Mouse (Mus musculus): ENCODE data around the gene Vav3.

The Vav3 gene

DNA sequence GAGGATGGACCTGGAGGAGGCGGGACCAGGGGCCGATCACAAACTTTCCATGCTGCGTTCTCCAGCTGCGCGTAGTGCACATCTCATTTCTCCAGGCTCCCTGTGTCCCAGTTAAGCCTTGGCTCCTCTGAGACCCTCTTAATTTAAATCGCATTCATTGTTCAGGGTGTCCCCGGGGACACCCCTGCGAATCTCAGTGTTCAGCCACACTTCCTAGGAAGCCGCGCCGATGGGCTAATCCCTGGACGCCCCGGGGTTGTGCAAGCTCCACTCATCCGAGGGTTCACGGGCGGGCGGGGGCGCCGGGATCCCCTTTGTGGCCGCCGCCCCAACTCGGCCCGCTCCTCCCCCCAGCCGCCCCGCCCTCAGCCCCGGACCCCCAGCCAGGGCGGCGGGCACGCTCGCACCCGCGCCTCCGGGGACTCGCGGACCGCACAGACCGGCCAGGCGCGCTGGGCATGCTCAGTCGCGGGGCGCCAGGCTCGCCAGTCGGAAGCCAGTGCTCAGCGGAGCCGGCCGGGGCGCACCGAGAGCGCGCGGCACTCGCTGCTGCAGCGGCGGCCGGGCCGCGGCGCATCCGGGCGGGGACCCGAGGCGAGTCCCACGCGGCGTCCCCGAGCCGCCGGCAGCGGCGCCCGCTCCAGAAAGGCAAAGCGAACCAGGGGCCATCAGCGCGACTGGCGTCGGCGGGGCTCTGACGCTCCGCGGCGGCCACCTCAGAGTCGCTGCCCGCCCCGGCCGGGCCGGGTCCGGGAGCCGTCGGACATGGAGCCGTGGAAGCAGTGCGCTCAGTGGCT is at the start of gene Vav3:
TSS of gene Vav3 (plus strand) at position 380 of the 797 bp plus-strand sequence.
- DNase-seq (ENCODE audit: low read depth): no peak

DNA sequence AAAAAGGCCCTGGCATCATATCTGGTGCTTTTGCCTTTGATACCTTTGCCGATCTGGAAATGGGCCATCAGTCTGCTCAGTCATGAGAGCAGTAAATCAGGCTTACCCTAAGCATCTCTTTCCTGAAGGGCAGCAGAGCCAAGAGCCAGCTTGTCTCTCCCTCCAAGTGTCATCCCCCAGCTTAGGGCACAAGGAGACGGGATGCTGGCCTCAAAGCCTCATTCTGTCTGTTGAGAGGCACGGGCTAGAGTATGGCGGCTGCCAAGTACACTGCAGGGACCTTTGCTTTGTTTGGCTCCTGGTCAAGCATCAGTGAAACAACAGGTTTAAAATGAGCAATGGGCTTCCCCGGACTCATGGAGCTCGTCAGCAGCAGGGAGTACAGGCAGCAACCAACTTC is 41.6 kb upstream of the Vav3 start:
- no peak for DNase-seq (ENCODE audit: low read depth)

DNA sequence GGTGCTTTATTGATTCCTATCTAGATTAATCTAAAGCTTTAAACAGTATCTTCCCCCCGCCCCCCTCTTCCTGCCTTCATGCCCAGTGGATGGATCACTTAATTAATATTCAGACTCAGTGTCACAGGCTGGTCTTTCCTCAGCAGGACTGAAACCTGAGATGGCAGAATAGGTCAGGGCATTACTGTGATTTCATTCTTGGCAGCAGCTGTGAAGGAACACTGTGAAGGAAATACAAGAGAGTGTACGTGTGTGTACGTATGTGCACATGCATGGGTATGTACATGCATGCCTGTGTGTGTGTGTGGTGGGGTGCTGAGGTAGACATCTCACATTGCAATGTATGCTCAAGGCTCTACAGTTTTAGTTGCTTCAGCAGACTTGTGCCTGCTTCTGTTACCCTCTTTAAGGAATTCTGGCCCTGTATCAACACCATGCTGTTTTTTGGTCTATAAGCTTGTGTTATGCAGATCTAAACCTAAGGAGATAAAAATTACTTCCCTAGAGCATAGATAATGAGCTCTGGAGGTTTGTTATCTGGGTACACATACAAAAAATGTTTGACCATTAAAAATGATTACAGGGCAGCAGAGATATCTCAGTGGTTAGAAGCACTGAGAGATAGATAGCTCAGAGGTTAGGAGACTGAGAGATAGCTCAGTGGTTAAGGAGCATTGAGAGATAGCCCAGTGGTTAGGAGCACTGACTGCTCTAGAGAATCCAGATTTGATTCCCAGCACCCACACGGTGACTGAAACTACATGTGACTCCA is 41.0 kb upstream of the Vav3 start:
- DNase-seq (ENCODE audit: low read depth): peak; percentile 23

DNA sequence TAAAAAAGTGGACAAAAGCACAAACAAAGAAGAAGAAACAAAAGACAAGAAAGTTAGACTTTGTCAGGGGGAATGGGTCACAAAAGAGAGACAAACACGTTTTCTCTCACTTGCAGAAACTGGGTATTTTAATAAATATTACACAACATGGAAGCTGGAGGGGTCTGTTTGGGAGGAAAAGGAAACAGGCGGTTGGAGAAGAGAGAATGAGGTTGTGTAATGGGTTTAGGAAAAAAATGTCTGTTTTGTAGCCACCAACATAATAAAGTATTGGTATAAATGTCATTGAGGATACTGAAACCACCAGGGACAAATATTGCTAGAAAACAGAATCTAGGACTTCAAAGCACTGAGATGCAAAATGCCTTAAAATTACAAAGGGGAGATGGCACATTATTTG is 38.4 kb upstream of the Vav3 start:
- DNase-seq (ENCODE audit: low read depth): peak; percentile 85

DNA sequence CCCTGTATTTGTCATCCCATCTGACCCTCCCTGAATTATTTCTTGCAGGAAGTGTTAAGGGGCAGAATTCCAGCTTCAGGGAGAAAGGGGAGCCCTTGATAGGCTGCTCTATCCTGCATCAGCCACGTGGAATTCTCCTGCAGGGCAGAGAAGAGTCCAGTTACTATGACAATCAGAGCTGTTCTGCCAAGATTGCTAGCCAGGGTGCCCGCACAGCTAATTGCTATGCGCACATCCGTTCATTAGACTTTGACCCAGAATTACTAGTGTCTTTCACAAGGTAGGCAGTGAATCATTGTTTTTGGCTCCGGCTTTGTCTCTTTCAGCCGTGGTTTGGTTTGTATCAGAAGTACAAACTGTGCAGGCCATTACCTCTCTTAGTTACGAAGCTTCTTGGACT is 33.0 kb upstream of the Vav3 start:
- no peak for DNase-seq (ENCODE audit: low read depth)

DNA sequence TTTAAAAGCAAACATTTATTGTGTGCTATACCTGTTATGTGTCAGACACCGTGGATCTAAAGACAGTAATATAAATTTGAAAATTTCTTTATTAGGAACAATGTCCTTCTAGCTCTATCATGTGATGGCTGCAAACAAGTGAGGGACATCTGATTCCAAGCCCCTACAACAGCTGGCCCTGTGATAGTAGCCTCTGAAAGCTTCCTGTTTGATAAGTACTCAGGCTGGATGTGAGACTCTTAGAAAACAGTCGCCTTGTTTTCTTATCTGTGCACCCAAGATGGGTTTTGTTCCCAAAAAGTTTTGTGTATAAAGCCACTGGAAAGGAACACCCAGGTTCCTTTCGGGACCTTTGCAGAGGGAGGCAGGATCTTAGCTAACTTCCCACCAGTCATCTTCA is 32.0 kb upstream of the Vav3 start:
- no peak for DNase-seq (ENCODE audit: low read depth)

DNA sequence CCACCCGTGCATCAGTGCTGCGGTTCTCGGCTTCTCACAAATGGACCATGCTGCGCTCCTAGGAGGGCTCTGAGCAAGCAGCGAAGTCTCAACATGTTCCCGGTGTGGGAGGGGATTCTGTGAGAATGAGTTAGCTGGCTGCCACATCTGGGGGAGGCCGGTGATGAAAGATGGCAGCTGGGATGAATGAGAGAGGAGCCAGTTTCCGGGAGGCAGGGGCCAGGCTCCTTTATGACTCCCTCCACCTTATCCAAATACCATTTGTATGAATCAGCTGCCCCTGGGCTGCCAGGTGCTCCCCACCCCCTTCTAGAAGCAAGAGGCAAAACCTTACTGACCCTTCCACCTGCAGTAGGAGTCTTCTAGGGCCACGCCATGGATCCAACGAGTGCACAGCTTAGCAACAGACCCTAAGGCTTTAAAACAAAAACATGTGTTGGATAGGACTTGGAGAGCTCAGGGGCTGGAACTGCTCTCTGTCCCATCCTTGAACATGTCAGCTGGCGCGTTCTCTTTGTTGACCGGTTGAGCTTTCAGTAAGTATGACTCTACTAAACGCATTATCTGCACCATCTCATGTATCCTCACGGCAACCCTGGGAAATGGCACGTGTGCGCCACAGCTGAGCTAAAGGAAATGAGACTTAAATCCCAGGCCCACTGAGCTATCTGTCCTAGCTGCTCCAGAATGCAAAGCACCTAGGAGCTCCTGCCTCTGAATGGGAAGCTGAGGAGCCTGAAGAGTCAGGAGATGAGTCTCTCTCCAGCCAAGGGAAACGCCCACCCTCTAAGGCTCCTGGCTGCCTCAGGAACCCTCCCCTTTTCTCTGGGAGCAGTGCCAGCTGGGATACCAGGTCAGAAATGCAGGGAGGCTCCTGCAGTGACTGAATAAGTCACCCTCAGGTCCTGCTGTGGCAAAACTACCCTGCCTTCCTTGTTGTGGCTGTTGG is 30.9 kb upstream of the Vav3 start:
- DNase-seq (ENCODE audit: low read depth): no peak

DNA sequence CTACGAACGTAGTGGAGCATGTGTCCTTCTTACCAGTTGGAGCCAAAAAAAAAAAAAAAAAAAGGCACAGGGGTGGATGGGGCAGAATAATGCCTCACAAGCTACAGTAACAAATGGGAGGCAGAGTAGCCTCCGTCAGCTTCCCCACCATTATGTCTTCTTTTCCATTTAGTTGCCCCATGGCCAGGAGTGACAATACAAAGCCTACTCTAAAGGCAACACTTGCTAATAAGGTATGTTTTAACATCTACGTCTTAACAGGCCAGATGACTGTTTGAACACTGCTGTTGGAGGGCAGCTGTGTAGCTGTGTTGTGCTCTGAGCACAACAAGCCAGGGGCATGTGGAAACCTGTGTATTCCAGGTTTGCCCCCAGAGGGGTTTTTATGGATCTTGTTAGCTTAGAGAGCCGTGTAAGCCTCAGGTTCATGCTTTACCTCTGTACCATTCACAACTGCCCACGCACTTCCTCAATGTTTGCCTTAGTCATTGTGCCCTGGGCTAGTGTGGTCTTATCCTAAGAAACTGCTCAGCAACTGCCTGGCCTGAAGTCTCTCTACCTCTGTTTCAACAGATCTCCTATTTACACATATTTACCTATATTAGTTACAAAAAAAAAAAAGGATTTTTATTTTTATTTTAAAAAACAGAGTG is 29.2 kb upstream of the Vav3 start:
- peak; percentile 79 for DNase-seq (ENCODE audit: low read depth)

DNA sequence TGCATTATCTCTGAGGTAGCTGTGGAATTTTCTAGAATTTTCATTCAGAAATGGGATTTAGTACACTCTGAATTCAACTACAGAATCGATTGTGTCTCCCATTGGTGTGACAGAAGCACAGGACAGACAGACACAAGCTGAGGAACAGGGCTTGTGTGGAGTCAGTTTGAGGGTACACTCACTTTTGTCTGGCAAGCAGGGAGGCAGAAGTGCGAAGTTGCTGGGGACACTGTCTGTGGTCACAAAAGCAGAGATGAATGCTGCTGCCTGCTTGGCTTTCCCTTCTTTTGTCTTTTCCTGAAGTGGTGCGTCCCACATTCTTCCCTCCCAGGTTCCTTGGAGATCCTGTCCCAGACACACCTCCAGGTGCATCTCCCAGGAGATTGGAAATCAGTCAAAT is 28.6 kb upstream of the Vav3 start:
- peak; percentile 15 for DNase-seq (ENCODE audit: low read depth)

DNA sequence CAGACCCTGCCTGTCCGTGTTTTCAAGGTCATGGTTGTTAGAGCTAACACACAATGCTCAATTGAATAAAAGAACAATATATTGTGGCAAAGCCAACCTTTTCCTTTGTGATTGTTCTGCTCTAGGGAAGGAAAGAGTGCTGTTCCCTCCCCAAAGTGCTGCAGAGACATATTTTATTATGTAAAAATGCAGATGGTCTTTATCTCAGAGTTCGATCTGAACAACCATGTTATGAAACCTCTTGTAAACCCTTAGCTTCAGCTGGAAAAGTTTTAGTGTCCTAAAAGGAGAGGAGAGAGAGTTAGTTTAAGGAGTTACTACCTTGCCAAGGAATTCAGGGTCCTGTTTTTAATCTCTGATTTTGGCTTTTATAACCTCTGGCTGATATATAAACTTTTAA is 27.0 kb upstream of the Vav3 start:
- DNase-seq (ENCODE audit: low read depth): peak; percentile 52

DNA sequence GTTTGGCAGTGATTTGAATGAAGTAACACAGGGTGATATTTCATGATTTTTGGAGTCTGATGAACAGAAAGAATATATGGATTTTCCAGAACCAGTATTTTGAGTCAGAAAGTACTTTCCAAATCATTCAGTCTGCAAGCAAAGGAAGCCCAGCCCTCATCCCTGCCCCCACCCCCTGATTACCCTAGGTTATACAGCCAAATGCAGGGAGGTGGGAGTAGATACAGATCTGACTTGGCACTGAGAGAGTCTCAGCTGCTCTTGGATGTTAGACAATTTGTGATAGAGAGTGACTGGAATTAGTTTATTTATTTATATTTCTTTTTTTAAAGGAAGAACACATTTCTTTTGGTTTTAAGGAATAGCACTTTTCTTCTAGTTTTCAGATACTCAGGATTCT is 18.2 kb upstream of the Vav3 start:
- DNase-seq (ENCODE audit: low read depth): no peak

DNA sequence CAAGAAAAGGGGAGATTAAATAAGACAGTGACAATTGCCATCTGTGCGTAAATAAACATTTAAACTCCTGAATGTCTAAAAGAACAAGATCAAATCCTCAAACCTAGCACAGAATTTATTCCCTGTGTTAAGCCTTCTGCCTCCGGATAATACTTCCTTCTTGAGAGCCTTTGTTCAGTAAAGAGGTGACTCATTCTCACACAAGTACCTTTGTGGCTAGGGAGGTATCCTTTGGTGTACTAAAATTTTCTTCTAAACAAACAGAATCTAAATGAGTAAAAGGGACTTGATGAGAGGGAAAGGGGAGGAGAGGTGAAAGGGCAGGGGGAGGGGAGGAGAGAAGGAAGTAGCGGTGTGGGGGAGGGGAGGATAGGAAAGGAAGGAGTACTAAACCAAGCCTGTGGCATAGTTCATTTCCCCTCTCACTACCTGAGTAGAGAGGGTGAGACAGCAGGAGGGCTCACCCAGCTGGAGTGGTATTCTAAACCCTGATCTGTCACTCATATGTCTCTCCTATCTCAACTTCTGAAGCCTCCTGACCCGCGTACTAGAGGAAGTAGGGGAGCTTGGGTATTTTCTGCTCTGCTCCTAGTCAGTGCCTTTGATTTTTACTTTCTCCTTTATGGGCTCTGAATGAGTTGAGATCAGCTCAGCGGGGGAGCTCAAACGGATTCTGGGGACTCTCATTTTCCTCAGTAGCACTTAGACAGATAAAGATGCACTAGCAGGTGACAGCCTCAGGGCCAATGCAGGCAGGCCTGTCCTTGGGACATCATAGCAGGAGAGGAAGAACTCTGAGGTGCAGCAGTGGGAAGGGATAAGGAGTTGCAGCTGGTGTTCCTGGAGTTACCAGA is 16.8 kb upstream of the Vav3 start:
- DNase-seq (ENCODE audit: low read depth): peak; percentile 58

DNA sequence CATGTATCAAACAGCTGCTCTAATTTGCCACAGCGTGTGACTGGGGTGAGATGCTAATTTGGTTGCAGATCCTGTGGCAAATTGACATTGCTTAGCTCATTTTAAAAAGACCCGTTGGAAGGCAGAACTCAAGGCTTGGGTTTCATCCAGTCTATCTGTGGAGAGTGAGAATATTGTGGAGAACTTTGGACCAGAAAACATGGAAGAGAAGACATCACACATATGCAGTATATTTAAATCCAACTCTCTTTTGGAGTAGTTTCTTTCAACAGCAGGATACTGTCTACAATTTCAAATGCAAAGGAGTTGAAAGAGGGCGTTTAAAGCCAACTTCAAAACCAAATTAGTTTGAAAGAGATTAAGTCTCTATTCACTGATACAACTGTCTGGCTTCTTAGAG is 13.3 kb upstream of the Vav3 start:
- DNase-seq (ENCODE audit: low read depth): no peak

DNA sequence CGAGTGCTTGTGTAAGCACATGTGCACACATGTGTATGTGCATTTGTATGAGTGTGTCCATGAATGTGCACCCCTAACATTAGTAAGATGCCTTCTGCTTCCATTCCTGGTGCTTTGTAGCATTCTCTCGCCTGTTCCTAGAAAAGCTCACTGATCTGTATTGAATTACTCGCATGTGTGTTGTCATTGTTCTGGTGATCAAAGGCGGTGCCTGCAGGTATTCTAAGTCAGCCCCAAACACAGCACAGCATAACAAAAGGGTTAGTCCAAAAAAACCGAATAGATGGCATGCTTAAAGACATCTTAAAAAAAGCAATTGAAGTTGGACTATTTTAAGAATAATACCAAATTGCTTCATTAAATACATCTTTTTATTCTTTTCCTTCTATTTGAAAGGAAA is 7.7 kb upstream of the Vav3 start:
- DNase-seq (ENCODE audit: low read depth): no peak

DNA sequence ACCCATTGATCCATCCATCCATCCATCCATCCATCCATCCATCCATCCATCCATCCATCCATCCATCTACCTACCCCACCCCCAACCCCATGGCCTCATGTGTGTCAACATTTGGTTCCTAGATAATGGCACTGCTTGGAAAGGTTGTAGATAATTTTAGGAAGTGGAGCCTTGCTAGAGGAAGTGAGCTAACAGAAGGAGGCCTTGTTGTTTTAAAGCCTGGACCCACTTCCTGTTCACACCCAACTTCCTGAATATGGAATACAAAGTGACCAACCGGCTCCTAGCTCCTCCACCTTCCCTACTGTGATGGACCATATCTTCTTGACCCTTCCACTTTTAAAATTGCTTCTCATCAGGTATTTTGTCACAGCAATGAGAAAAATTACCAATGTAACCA is 5.0 kb upstream of the Vav3 start:
- no peak for DNase-seq (ENCODE audit: low read depth)

DNA sequence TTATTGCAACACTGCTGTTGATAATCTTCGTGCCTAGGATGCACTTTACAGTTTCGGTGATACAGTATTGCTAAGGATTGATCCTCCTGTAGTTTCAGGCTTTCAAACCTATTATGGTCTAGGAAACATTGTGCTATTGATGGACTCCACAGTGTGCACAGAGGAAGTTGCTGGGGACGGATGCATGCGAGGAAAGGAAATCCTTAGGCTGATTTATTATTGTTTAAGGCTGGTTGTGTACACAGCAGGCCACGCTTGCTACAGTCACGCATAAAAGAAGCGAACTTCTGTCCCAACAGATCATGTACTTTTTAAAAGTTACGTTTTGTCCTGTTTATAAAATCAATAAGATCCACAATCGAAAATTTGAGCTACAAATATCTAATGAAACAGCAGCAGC is 1.2 kb upstream of the Vav3 start:
- DNase-seq (ENCODE audit: low read depth): no peak

DNA sequence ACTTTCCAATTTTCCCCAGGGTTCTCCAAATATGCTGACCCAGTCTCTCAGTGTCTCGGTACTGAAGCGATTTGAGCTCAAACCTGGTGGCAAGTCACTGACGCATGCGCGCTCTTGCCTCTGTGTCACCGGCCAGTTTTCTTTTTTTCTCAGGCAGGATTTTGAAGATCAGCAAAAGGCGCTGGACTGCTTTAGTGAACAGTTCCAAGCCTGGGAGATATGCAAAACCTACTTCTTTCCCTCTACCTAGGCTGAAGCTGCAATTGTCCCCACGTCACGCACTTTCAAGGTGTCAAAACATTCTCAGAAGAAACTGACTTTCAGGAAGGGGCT is 546 bp upstream of the Vav3 start:
- DNase-seq (ENCODE audit: low read depth): peak; percentile 75

DNA sequence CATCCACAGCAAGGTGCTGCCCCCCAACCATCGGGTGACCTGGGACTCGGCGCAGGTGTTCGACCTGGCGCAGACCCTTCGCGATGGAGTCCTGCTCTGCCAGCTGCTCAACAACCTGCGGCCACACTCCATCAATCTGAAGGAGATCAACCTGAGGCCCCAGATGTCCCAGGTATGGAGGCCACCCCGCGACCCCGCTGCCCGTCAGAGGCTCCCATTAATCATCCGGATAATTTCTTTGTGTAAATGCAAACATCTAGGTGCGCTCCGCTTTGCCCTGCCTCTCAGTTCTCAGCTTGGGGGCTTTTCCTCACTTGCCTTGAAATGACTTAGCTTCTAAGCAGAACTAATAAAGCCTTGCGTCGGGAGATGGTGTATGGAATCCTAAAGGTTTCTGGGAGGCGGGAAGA is 623 bp downstream of the Vav3 start:
- DNase-seq (ENCODE audit: low read depth): no peak

DNA sequence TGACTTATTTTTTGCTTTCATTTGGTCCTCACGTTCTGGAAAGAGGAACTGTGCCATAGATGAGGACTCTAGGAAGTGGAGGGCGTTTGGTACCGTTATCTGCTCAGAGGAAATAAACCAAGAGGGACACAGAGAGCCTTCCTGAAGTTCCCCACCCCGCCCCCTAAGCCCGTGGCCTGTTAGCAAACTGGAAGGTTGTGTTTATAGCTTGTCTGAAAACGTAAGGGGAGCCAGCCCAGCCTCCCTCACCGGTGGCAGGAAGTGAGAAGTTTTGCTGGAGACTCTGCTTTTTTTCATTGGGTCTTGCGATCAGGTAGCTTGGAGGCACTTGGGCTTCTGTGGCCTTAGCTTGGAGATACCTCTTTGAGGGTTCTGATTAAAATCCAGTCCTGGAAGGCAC is 1.2 kb downstream of the Vav3 start:
- DNase-seq (ENCODE audit: low read depth): peak; percentile 91

DNA sequence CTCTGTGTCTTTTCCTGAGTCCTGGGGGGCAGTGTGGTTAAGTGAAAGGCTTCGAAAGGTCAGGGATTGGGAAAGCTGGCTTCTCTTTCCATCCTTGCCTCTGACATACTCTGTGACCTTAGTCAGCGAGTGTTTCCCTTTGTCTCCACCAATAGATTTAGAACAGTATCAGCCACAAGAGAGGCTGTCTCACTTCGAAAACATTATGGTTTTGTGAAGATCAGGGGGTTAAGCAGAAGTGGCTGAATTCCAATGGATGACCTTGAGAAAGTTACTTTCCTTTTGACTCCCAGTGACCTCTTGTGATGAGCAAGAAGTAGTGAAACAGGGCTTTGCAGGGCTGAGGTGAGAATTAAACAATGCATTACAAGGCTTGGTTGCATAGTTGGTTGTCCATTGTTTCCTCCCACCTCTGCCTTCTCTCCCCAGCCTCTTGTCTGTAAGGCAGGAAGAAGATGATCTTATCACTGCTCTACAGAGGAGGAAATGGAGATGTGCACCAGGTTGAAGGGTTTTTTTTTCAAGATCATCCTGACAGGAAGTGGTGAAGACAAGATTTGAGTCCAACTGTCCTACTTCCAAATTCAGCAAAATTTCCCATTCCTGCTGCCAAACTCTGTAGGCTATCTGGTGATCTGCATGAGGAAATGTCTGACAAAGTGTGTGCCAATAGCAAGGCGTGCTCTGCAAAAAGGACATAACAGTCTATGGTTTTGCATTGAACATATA is 11.7 kb downstream of the Vav3 start:
- DNase-seq (ENCODE audit: low read depth): peak; percentile 86
